ENCODE assay signal across 20 mouse cellular contexts in genomic region chr1:192130202-192130601, GRCm38 (mm10). TPM values are rescaled to one million over a fixed set of nuclear protein-coding genes. Genes with fewer than 3 reads are reported as not detected.
DNase-seq lines count a peak whose midpoint lies in the region; ATAC-seq and TF ChIP-seq lines count a peak whose summit lies in the region.
"Had no signal": no experiment of that assay in that cellular context is flagged by ENCODE, and none has a peak within 500 bp of the region (broad histone marks: within the 10 kb centered on the region; RNA-seq: fewer than 3 reads in every experiment).

No protein-coding gene starts in this region.

- peak; percentile 76 for ATAC-seq in liver, embryonic 11.5 days (replicated peaks; ENCODE audit: low FRiP score)
- peak; percentile 52; the same call in 1 of the 2 replicates for ATAC-seq in liver, embryonic 14.5 days (ENCODE audit: insufficient read depth)
- peak; percentile 67 for ATAC-seq in megakaryocyte progenitor cell, adult 5-6 weeks (replicated peaks; ENCODE audit: poor library complexity)
- no peak for ATAC-seq in forebrain, embryonic 15.5 days (replicated peaks)
- ATAC-seq: activated CD4-positive, CD25-positive, alpha-beta regulatory T cell, adult 4 months; CD4-positive, CD25-positive, alpha-beta regulatory T cell, adult 4 months; forebrain, postnatal 0 days; Patski had no signal

- no peak for DNase-seq in liver, embryonic 11.5 days (ENCODE audit: low spot score)
- DNase-seq in liver, result no peak
- DNase-seq in liver, embryonic 14.5 days (ENCODE audit: low read depth in 3 of 3, low spot score in 3 of 3), result no peak
- DNase-seq in adrenal gland, postnatal 14 days, result no peak
- no peak for DNase-seq in gastrocnemius, adult 18-20 months (ENCODE audit: low spot score)
- DNase-seq: adrenal gland, postnatal 25 days; B cell, adult 2 months; cerebellum, adult 8-10 months; forebrain, postnatal 0 days; gastrocnemius, postnatal 36 days; heart, postnatal 36 days had no signal

- no peak overlapping the region for H3K27ac ChIP-seq in liver, embryonic 11.5 days (ENCODE audit: low read depth, low read length)
- H3K27ac ChIP-seq in liver, embryonic 14.5 days, result no peak overlapping the region
- no peak overlapping the region for H3K27ac ChIP-seq in forebrain, embryonic 15.5 days (replicated peaks)
- H3K27ac ChIP-seq: embryonic facial prominence, embryonic 13.5 days; forebrain, embryonic 12.5 days; heart, embryonic 13.5 days; hindbrain, embryonic 15.5 days had no signal

- no peaks in the 10 kb centered on the region for H3K27me3 ChIP-seq in liver, embryonic 11.5 days (replicated peaks; ENCODE audit: control insufficient read depth, insufficient read depth, low read length)
- H3K27me3 ChIP-seq in liver, embryonic 14.5 days (ENCODE audit: control insufficient read depth, insufficient read depth, low read length), result no peaks in the 10 kb centered on the region
- no peaks in the 10 kb centered on the region for H3K27me3 ChIP-seq in forebrain, embryonic 15.5 days
- H3K27me3 ChIP-seq: embryonic facial prominence, embryonic 13.5 days; forebrain, embryonic 12.5 days; heart, embryonic 13.5 days; hindbrain, embryonic 15.5 days; Patski had no signal

- no peak overlapping the region for H3K4me3 ChIP-seq in liver, embryonic 11.5 days (ENCODE audit: low read depth, low read length)
- no peak overlapping the region for H3K4me3 ChIP-seq in liver, embryonic 14.5 days (ENCODE audit: insufficient read depth in 1 of 2, low read depth in 2 of 2, low read length in 2 of 2)
- H3K4me3 ChIP-seq in forebrain, embryonic 15.5 days, result no peak overlapping the region
- H3K4me3 ChIP-seq: embryonic facial prominence, embryonic 13.5 days; forebrain, embryonic 12.5 days; heart, embryonic 13.5 days; hindbrain, embryonic 15.5 days had no signal

- H3K4me2 ChIP-seq in liver, embryonic 11.5 days, result no peak overlapping the region
- H3K4me2 ChIP-seq in liver, embryonic 14.5 days (ENCODE audit: low read depth), result no peak overlapping the region
- H3K4me2 ChIP-seq in forebrain, embryonic 15.5 days (replicated peaks), result no peak overlapping the region
- H3K4me2 ChIP-seq: embryonic facial prominence, embryonic 13.5 days; forebrain, embryonic 12.5 days; heart, embryonic 13.5 days; hindbrain, embryonic 15.5 days had no signal

- peaks cover 4% of the 10 kb centered on the region; the same call in 1 of the 2 replicates for H3K36me3 ChIP-seq in liver, embryonic 11.5 days (ENCODE audit: control insufficient read depth, insufficient read depth, low read length)
- peaks cover 7% of the 10 kb centered on the region for H3K36me3 ChIP-seq in liver, embryonic 14.5 days (replicated peaks; ENCODE audit: control insufficient read depth, insufficient read depth, low read depth)
- H3K36me3 ChIP-seq in forebrain, embryonic 15.5 days, result peaks cover 13% of the 10 kb centered on the region

- H3K9me3 ChIP-seq in liver, embryonic 11.5 days (ENCODE audit: control insufficient read depth, low read length), result no peaks in the 10 kb centered on the region
- no peaks in the 10 kb centered on the region for H3K9me3 ChIP-seq in liver, embryonic 14.5 days (ENCODE audit: control insufficient read depth, low read length)
- H3K9me3 ChIP-seq in forebrain, embryonic 15.5 days, result no peaks in the 10 kb centered on the region
- H3K9me3 ChIP-seq: embryonic facial prominence, embryonic 13.5 days; forebrain, embryonic 12.5 days; heart, embryonic 13.5 days; hindbrain, embryonic 15.5 days had no signal

- TF ChIP-seq CTCF in liver, embryonic 14.5 days (IDR thresholded peaks at IDR 0.05; ENCODE audit: low read depth), result no peak

- peak; percentile 51 for TF ChIP-seq EP300 in liver, embryonic 14.5 days (IDR thresholded peaks at IDR 0.05; ENCODE audit: low read depth)

- no peak overlapping the region for H3K9ac ChIP-seq in liver, embryonic 11.5 days (ENCODE audit: low read depth, low read length)
- no peak overlapping the region for H3K9ac ChIP-seq in liver, embryonic 14.5 days (replicated peaks)
- no peak overlapping the region for H3K9ac ChIP-seq in forebrain, embryonic 15.5 days (replicated peaks)
- H3K9ac ChIP-seq: embryonic facial prominence, embryonic 13.5 days; forebrain, embryonic 12.5 days; forebrain, postnatal 0 days; heart, embryonic 13.5 days; hindbrain, embryonic 15.5 days had no signal

- peaks cover 10% of the 10 kb centered on the region for H3K4me1 ChIP-seq in liver, embryonic 11.5 days (replicated peaks; ENCODE audit: control insufficient read depth, insufficient read depth, low read length)
- peaks cover 11% of the 10 kb centered on the region in 2 experiments for H3K4me1 ChIP-seq in liver, embryonic 14.5 days (replicated peaks; ENCODE audit: control insufficient read depth in 2 of 2, insufficient read depth in 2 of 2, low read length in 1 of 2)
- H3K4me1 ChIP-seq in forebrain, embryonic 15.5 days, result no peaks in the 10 kb centered on the region
- H3K4me1 ChIP-seq: embryonic facial prominence, embryonic 13.5 days; forebrain, embryonic 12.5 days had no signal

- 88% methylated on average over 1 of the region's 1 CpGs for WGBS in liver, embryonic 11.5 days
- WGBS in liver, embryonic 14.5 days (ENCODE audit: insufficient replicate concordance), result 62% methylated on average over 1 of the region's 1 CpGs
- WGBS in forebrain, embryonic 15.5 days, result 97% methylated on average over 1 of the region's 1 CpGs

RNA-seq across cellular contexts. Expression of gene Rcor3, which starts 7.7 kb away (rescaled TPM):
- 14.8 and 15.0 TPM in 2 replicates for polyA plus RNA-seq in liver, embryonic 11.5 days (2014; fragmentation: Nextera tagmentation; extraction: Ambion mirVana)
- 7.1 and 9.1 TPM in 2 replicates for polyA plus RNA-seq in liver, embryonic 14.5 days (2012; rRNA removed)
- polyA plus RNA-seq in liver, embryonic 14.5 days (2014; fragmentation: Nextera tagmentation; extraction: Ambion mirVana), result 6.7 and 6.9 TPM in 2 replicates
- total RNA-seq in megakaryocyte progenitor cell, adult 5-6 weeks (2015), result 22.7 and 23.4 TPM in 2 replicates
- total RNA-seq in megakaryocyte progenitor cell, adult 5-6 weeks (2017), result 13.5 and 14.8 TPM in 2 replicates
- 26.9 and 32.8 TPM in 2 replicates for total RNA-seq in adrenal gland, postnatal 14 days (2021)
- 23.8 and 24.8 TPM in 2 replicates for polyA plus RNA-seq in forebrain, embryonic 15.5 days (2015; fragmentation: Nextera tagmentation; extraction: Ambion mirVana)
- total RNA-seq in gastrocnemius, adult 18-20 months (2021), result 10 to 100 TPM; 25.3 to 32.8 TPM

RNA-seq across cellular contexts. Expression of gene Traf5, which starts 37.8 kb away (rescaled TPM):
- polyA plus RNA-seq in liver, embryonic 11.5 days (2014; fragmentation: Nextera tagmentation; extraction: Ambion mirVana), result 10.6 and 15.5 TPM in 2 replicates
- polyA plus RNA-seq in liver, embryonic 14.5 days (2012; rRNA removed), result 4.9 and 7.2 TPM in 2 replicates
- 4.9 and 6.6 TPM in 2 replicates for polyA plus RNA-seq in liver, embryonic 14.5 days (2014; fragmentation: Nextera tagmentation; extraction: Ambion mirVana)
- total RNA-seq in megakaryocyte progenitor cell, adult 5-6 weeks (2015), result 4.1 and 4.5 TPM in 2 replicates
- total RNA-seq in megakaryocyte progenitor cell, adult 5-6 weeks (2017), result 2.7 and 2.8 TPM in 2 replicates
- total RNA-seq in adrenal gland, postnatal 14 days (2021), result 6.9 and 13.4 TPM in 2 replicates
- 2.4 and 3.1 TPM in 2 replicates for polyA plus RNA-seq in forebrain, embryonic 15.5 days (2015; fragmentation: Nextera tagmentation; extraction: Ambion mirVana)
- 1 to 10 TPM; 1.5 to 3.6 TPM for total RNA-seq in gastrocnemius, adult 18-20 months (2021)
